In the genomic region with DNA sequence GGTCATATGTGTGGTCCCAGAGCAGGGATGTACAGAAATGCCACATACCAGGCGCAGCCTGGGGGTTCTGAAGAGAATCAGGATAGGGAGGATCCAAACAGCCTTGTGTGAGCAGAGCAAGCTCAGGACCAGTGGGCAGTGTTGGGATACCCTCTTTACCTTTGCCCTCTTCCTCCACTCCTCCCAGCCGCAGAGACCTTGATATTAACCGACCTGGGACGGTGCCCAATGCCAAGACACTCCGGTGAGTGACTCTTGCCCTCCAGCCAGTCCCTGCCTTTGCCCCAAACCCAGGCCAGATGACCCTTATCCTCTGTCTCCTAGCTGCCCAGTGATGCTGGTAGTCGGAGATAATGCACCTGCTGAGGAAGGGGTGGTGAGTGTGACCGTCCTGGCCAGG, we compare ENCODE assay signal across 27 mouse cellular contexts. TPM values are rescaled to one million over a fixed set of nuclear protein-coding genes. Genes with fewer than 3 reads are reported as not detected.
A peak's percentile ranks its signal among the peaks of the same experiment; 100 is the strongest.
DNase-seq lines count a peak whose midpoint lies in the region; ATAC-seq and TF ChIP-seq lines count a peak whose summit lies in the region.
"Had no signal": no experiment of that assay in that cellular context is flagged by ENCODE, and none has a peak within 500 bp of the region (broad histone marks: within the 10 kb centered on the region; RNA-seq: fewer than 3 reads in every experiment).

No protein-coding gene starts in this region.

- ATAC-seq in kidney, embryonic 15.5 days (replicated peaks; ENCODE audit: low FRiP score) = no peak
- ATAC-seq: forebrain, embryonic 15.5 days; intestine, postnatal 0 days; midbrain, embryonic 16.5 days had no signal

- no peak overlapping the region for H3K4me3 ChIP-seq in heart, embryonic 10.5 days
- H3K4me3 ChIP-seq in kidney, embryonic 15.5 days (replicated peaks) = no peak overlapping the region
- H3K4me3 ChIP-seq in E14TG2a.4 (replicated peaks; ENCODE audit: low read length) = peak overlapping the region; percentile 54; the same call in 1 of the 2 replicates
- H3K4me3 ChIP-seq: forebrain, embryonic 15.5 days; liver, embryonic 15.5 days; stomach, embryonic 15.5 days had no signal

- 82% methylated on average over 7 of the region's 7 CpGs for WGBS in heart, embryonic 10.5 days
- WGBS in kidney, embryonic 15.5 days = 81% methylated on average over 7 of the region's 7 CpGs

- H3K9ac ChIP-seq in kidney, embryonic 15.5 days = no peak overlapping the region
- H3K9ac ChIP-seq: forebrain, embryonic 15.5 days; hindbrain, embryonic 14.5 days; liver, embryonic 15.5 days; stomach, embryonic 15.5 days had no signal

- no peak for TF ChIP-seq CTCF in E14TG2a.4 (conservative IDR thresholded peaks at IDR 0.05; ENCODE audit: low read length)

- DNase-seq in heart, embryonic 10.5 days (ENCODE audit: low spot score) = peak; percentile 69
- DNase-seq in heart, adult 18-20 months = no peak
- DNase-seq in kidney, adult 18-20 months = peak; percentile 47
- DNase-seq in layer of hippocampus, adult 9-11 months = peak; percentile 2
- DNase-seq in layer of hippocampus, postnatal 25 days (ENCODE audit: extremely low spot score in 1 of 2, low spot score in 1 of 2) = no peak
- no peak for DNase-seq in thymus, adult 18-20 months
- DNase-seq: adrenal gland, postnatal 14 days; cerebellum, adult 11 months; cerebellum, adult 9-10 months; cerebellum, postnatal 36 days; gastrocnemius, postnatal 25 days; heart, adult 11 months; liver; lung, postnatal 36 days; right cerebral cortex, adult 18-20 months; thymus, postnatal 14 days had no signal

- no peak overlapping the region for H3K4me2 ChIP-seq in kidney, embryonic 15.5 days
- H3K4me2 ChIP-seq: forebrain, embryonic 15.5 days; hindbrain, embryonic 14.5 days; liver, embryonic 15.5 days; midbrain, embryonic 11.5 days; stomach, embryonic 15.5 days had no signal

- H3K27me3 ChIP-seq in heart, embryonic 10.5 days (ENCODE audit: insufficient read depth, poor library complexity, severe bottlenecking) = no peaks in the 10 kb centered on the region
- H3K27me3 ChIP-seq in kidney, embryonic 15.5 days = no peaks in the 10 kb centered on the region
- no peaks in the 10 kb centered on the region for H3K27me3 ChIP-seq in E14TG2a.4 (ENCODE audit: insufficient read depth, low read length)
- H3K27me3 ChIP-seq: forebrain, embryonic 15.5 days; stomach, embryonic 15.5 days had no signal

- H3K4me1 ChIP-seq in heart, embryonic 10.5 days = peaks cover 47% of the 10 kb centered on the region
- peaks cover 7% of the 10 kb centered on the region; the same call in 1 of the 2 replicates for H3K4me1 ChIP-seq in kidney, embryonic 15.5 days
- peaks cover 87% of the 10 kb centered on the region for H3K4me1 ChIP-seq in E14TG2a.4 (replicated peaks; ENCODE audit: low read depth, low read length)
- H3K4me1 ChIP-seq: stomach, embryonic 15.5 days had no signal

- H3K27ac ChIP-seq in heart, embryonic 10.5 days = no peak overlapping the region
- no peak overlapping the region for H3K27ac ChIP-seq in kidney, embryonic 15.5 days
- H3K27ac ChIP-seq: forebrain, embryonic 15.5 days; hindbrain, embryonic 14.5 days; liver, embryonic 15.5 days; stomach, embryonic 15.5 days had no signal

- H3K9me3 ChIP-seq in heart, embryonic 10.5 days = no peaks in the 10 kb centered on the region
- no peaks in the 10 kb centered on the region for H3K9me3 ChIP-seq in kidney, embryonic 15.5 days (replicated peaks)
- no peaks in the 10 kb centered on the region for H3K9me3 ChIP-seq in E14TG2a.4 (ENCODE audit: low read length)
- H3K9me3 ChIP-seq: forebrain, embryonic 15.5 days; liver, embryonic 15.5 days; stomach, embryonic 15.5 days had no signal

- H3K36me3 ChIP-seq in heart, embryonic 10.5 days = peaks cover 92% of the 10 kb centered on the region
- H3K36me3 ChIP-seq in kidney, embryonic 15.5 days = no peaks in the 10 kb centered on the region
- H3K36me3 ChIP-seq in E14TG2a.4 (ENCODE audit: insufficient read depth, low read length) = peaks cover 17% of the 10 kb centered on the region; the same call in 1 of the 2 replicates
- H3K36me3 ChIP-seq: liver, embryonic 15.5 days; stomach, embryonic 15.5 days had no signal

RNA-seq across cellular contexts. Expression of a gene that starts 6.1 kb away (rescaled TPM):
- 24.5 and 30.2 TPM in 2 replicates for polyA plus RNA-seq in heart, embryonic 10.5 days (2016; fragmentation: Nextera tagmentation; extraction: Ambion mirVana)
- 10 to 100 TPM; 15.8 to 21.0 TPM for total RNA-seq in heart, adult 18-20 months (2021)
- 19.7 and 19.9 TPM in 2 replicates for polyA plus RNA-seq in kidney, embryonic 15.5 days (2015; fragmentation: Nextera tagmentation; extraction: Ambion mirVana)
- total RNA-seq in layer of hippocampus, postnatal 25 days (2021) = 10 to 100 TPM; 19.9 to 22.0 TPM

RNA-seq across cellular contexts. Expression of a gene that starts 32.8 kb away (rescaled TPM):
- 141 and 294 TPM in 2 replicates for polyA plus RNA-seq in heart, embryonic 10.5 days (2016; fragmentation: Nextera tagmentation; extraction: Ambion mirVana)
- total RNA-seq in heart, adult 18-20 months (2021) = 100 to 1,000 TPM; 144 to 150 TPM
- 16.0 and 18.8 TPM in 2 replicates for polyA plus RNA-seq in kidney, embryonic 15.5 days (2015; fragmentation: Nextera tagmentation; extraction: Ambion mirVana)
- total RNA-seq in layer of hippocampus, postnatal 25 days (2021) = 1,000 to 10,000 TPM; 1,420 to 1,424 TPM
- total RNA-seq: megakaryocyte, adult 5-6 weeks; neutrophil, adult 5-6 weeks had no signal

Comparison
In these comparisons a context has a peak if more than half of its experiments do, and no peak if none do; other contexts are left out.
1. DNase-seq: peak in heart, embryonic 10.5 days (single experiment), kidney, adult 18-20 months (single experiment) and layer of hippocampus, adult 9-11 months (single experiment); none in heart, adult 18-20 months (0 of 2), layer of hippocampus, postnatal 25 days (0 of 2) and thymus, adult 18-20 months (0 of 2).
2. RNA of a gene that starts 32.8 kb away (total RNA-seq): 1,420 to 1,424 TPM in layer of hippocampus, postnatal 25 days; 144 to 150 TPM in heart, adult 18-20 months; every median in the first group is over 4 times any median in the second.